Mouse (Mus musculus) lung, postnatal 4 days (tissue): ENCODE data around the gene Iqcj.

ENCODE experiments used
- DNase-seq, 2 experiments: peaks; one replicate each; pipeline ENCODE4 v3.0.0; 2021

The Iqcj gene

DNA sequence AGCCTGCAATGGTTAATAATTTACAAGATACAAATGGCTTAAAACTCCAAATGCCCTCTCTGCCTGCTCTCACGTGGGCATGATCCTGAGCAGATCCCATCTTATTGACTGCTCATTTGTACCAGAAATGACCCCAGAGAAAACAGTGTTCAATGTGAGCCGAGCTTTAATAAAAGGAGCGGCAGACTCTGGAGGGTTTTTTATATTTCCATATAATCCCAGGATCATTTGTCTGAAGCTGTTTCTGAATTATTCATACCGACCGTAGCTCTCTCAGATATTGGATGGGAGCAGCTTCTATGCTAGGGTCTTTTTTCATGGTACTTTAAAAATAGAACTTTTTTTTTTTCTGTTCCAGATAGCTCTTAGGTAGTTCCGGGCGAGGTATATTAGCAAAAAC, 67.7 kb downstream of the Iqcj start:
- no peak for DNase-seq

DNA sequence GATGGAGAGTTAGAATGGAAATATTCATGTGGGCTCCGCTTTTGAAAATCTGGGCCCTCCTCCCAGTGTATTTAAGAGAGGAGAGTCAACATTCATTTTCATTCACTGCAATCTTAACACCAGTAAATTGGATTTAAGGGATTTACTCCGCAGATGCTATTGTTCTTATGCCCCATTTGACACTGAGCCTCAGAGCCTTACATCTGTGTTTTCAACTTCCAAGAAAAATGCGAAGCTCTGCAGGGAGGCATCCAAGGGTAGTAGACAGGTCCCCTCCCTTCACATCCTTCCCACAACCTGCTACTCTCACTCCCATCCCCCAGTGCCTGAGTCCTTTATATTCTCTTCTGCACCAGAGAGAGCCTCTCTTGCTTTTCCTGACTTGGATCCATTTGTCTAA, 68.1 kb downstream of the Iqcj start:
- no peak for DNase-seq

GRCm38 (mm10) chr3:67960727-67961126, 68.7 kb downstream of the Iqcj start:
- no peak for DNase-seq

DNA sequence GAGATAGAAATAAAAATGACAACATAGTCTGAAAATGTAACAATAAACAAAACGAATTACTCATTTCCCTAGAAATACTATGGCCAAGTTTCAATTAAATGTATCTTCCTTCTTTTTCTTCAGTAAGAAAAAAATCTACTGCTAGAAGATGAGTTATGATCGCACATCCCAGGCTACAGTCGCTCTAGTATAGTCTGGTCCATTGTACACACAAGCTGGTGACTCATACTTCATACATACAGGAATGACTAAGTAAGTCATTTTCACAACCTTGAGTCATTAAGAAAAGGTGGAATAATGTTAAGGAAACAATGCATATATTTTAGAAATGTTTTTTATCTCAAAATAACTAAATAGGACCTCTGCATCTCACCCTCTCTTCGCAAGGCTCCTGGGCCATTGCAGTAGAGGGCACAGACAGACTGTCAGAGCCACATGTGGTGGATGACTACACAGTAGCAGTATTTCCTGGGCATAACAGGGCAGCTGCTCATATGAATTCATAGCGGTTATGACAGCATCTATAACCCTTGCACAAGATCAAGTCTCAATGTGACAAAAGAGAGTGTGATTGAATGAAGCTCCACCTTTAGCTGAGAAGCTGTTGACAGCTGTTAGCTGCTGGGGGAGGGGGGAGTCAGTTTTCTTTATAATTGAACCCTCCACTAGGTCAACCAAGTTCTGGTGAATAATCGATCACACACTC, 70.1 kb downstream of the Iqcj start:
- no peak for DNase-seq

GRCm38 (mm10) chr3:67974340-67974998, 82.4 kb downstream of the Iqcj start:
- DNase-seq, result no peak

DNA sequence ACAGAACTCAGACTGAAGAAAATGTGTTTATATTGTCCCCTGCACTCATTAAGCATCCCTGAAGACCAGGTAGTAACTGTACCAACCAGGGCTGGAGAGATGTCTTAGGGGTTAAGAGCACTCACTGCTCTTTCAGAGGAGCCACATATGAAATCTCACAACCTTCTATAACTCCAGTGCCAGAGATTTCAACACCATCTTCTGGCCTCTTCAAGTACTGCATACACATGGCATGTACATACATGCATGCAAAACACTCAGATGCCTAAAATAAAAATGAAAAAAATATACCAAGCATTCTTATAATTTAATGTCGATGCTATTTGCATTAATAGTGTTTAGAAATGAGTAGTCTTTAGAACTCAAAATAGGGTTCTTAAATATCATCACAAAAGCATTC, 88.0 kb downstream of the Iqcj start:
- no peak for DNase-seq

DNA sequence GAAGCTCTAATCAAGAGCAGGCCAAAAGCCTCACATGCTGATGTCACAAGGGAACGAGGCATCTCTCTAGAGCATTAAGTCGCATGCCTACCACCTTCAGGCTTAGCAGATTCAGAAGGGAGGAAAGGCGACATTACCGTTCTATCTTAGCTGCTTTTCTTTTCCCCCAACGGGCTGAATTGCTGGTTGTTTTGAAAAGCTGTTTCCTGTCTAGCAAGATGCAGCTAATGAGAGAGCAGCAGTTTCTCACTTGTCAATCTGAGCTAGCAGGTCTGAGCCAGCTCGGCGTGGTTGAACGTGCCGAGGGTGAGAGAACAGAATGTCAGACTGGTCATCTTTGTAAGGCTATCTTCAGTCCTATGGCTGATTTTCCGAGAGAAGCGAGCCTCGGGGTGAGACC, 91.3 kb downstream of the Iqcj start:
- DNase-seq, result no peak

GRCm38 (mm10) chr3:68002415-68002814, 110.4 kb downstream of the Iqcj start:
- no peak for DNase-seq

- no peak for DNase-seq
These were observed 120.3 kb downstream of the Iqcj start for GRCm38 (mm10) chr3:68012342-68012741.

GRCm38 (mm10) chr3:68015786-68016185, 123.8 kb downstream of the Iqcj start:
- DNase-seq, result no peak

GRCm38 (mm10) chr3:68019401-68019800, 127.4 kb downstream of the Iqcj start:
- DNase-seq, result no peak

DNA sequence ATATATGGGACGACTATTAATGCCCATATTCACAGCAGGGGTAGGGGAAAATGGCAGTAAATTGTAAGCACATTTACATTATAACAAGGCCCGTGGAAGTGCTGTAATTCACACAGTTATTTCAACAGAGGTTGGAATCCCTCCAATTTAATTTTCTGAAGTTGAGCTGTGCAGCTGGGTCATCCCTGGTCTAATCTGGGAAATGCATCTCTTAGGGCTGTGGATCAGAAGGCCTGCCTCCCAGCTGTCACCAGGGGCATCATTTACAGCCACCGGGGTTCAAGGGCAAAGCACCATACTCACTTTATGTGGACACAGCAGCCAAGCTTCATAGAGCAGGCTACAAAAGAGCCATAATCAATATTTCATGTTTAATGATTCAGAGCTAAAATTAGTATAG, 144.1 kb downstream of the Iqcj start:
- DNase-seq, result no peak

- DNase-seq, result no peak
These were observed 150.9 kb downstream of the Iqcj start for GRCm38 (mm10) chr3:68042951-68043350.

DNA sequence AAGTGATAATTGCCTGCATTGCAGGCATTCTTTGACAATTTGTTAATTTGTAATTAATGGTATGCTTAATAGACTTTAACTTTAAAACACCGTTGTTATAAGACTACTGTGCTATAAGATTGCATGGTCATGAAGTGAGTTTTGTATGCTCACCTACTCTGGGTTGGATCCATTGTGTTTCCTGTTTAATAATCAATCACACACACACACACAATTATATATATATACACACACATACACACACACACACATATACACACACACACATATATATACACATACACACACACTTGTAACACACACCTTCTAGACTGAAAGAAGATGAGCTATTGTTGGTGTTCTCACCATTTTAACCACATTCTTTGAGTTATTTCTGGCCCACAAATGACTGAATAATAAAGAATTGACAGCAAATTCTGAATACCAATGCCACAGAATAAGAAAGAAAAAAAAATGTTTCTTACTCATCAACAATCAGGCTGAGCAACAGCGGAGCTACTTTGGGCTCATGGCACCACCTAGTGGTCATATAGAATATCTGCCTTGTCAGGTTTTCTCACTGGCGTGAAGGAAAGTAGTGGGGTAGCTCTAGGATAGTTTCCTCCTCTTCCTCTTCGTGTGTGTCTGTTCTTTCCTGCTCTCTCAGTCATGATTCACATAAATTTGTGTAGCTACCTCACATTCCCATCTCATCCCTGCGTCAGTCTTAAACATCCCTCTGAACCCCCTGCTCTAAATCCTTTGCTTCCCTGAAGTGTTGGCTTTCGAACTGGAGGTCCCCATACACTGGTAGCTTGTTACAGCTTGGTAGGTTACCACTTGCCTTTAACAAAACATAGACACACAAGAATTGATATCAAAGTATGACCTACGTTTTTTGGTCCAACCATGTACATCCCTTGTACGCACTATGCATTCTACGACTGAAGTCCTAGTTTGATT, 153.7 kb downstream of the Iqcj start:
- DNase-seq, result peak in 1 of 2 experiments; percentile 37

DNA sequence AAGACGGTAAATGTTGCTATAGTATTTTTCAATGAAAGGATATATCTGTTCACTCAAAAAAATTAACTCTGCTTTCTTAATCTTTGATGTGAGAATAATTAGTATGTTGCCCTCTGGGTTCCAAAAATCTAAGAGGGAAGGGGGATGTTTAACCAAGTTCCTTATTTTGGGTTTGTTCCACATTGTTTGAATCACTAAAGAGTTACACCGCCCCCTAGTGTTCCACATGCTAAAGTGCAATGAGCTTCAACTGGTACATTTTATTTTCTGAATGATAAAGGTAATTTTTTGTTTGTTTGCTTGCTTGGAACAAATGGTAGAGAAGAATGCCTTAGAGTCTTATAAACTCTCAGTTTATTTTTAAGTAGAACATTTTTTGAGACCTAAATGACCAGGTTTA, 161.5 kb downstream of the Iqcj start:
- DNase-seq, result peak in 1 of 2 experiments; percentile 8

- no peak for DNase-seq
These were observed 163.1 kb downstream of the Iqcj start for GRCm38 (mm10) chr3:68055071-68055470.

DNA sequence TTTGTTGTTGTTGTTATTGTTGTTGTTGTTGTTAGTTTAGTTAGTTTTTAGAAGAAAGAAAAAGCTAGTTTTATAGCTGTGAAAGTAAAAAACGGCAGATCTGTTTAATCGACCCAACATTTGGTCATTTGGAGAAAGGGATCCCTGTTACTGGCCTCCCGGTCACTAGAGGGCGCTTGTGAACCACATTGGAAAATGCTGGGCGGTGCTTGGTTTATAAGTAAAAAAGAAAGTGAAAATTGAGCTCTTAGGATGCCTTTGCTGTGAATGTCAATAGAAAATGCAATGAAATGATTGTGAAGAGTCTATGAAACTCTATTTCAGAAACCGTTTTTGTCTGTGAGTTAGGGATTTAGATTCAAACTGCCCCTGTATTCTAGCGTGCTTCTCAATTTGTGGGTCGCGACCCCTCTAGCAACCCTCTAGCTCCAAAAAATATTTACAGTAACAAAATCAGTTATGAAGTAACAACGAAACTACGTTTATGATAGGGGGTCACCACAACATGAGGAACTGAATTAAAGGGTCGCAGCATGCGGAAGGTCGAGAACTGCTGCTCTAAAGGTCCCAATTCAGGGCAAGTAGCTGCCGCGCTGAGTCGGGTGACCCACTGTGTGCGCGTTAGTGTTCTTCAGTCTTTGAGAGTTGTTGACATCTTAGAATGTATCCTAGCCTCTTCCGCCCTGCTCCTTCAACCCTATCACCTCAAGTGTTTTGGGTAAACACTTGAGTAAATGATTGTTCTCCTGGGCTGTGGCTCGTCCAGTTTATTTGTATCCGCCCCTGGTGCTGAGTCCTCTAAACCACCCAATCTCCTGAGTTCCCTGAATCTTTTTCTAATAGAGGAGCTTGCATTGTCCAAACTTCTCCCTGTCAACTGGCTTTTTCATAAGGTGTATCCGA, 164.6 kb downstream of the Iqcj start:
- DNase-seq, result peak; percentile 66 to 84

DNA sequence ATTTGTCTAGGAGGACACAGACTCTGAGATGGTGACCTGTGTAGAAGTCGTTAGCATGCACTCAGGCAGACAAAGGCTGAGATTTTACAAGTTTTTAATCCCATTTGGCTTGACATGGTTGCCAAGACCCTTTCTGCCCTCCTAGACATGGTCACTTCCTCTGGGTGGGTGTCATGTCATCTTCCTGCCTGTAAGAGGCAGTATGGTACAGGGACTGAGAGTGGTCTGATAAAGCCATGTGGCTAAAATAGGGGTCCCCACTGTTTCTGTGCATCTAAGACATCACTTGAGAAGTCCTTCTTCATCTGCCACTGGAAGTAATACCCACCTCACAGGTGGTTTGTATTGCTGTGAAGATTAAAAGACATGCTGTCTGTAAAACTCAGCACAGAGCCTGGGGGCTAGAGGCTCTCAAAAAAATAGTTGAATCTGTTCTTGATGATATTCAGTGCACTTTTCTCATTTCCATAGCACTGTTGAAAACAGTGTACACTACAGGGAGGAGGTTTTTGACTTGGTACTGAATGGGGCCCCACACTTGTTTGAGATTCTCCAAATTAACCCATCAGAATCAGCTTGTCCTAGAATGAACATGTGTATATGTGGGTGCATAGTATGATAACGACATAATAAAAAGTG, 167.3 kb downstream of the Iqcj start:
- DNase-seq, result peak in 1 of 2 experiments; percentile 35

GRCm38 (mm10) chr3:68064731-68065130, 172.7 kb downstream of the Iqcj start, which contains the start of gene Schip1:
Gene Schip1 (plus strand): TSS chr3:68064802.
- peak; percentile 43 to 57 for DNase-seq

GRCm38 (mm10) chr3:68071395-68072386, 179.7 kb downstream of the Iqcj start:
- DNase-seq, result no peak

DNA sequence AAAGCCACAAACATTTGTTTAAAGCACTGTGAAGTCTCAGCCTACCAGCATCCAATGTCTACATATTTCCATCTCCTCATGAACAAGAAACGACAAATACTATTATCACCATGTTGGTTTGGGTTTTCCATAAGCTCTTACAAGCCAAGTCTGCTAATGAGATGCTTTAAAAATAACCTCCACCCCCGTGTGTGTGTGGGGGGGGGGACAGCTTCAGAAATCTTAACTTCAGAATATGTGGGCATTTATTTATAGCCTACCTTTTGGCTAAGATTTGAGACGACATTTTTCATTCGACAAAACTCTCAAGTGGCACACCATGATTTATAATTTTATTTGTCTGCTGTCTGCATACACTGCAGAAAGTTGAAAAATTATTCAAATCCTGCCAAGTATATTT, 185.4 kb downstream of the Iqcj start:
- DNase-seq, result no peak
